Mouse (Mus musculus) frontal cortex, postnatal 25 days (tissue): ENCODE data around the gene Zfand2a.

Experiments
- DNase-seq, 2 experiments: peaks; one replicate each; pipeline ENCODE4 v3.0.0; 2022; ENCODE audit warnings: low spot score in 2 of 2

The Zfand2a gene

DNA sequence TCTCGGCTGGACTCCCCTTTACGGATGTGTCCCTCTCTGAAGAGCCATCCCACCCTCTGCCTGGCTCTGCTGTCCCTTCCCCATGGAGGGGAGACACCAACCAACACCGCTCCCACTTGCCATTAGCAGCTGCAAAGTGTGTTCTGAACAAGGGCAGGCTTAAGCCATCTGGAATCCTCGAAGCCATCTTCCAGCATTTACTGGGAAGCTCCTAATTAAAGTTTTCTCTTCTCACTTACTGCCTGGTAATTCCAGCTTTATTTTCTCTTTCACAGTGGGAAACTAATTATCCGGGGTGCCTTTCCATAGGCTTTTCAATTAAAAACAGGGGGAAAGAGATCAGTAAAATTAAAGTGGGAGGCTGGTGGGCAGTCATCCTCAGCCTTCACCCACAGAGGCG is 52.0 kb downstream of the Zfand2a start:
- DNase-seq, result no peak

DNA sequence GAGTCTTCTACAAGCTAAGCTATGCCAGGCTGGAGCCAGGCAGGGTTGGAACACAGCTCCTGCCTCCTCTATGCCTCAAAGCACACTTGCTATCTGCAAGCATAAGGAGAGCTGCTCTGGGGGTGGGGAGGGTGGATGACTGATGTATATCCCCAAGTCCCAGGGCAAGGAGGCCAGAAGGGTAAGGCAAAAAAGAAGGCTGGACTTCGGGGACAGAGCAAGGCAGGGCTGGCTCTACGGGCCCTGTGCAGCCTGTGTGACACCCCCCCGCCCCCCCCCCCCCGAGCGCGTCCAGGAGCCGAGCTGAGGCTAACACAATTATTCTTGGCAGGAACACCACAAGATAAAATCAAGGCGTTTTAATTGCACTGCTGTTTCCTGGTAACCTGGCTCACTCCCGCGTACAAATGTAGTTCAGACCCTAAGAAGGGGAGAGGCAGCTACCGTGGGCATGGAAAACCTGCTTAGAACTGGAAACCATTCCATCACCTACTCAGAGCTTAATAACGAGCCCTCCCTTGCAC is 54.5 kb downstream of the Zfand2a start:
- DNase-seq, result no peak

DNA sequence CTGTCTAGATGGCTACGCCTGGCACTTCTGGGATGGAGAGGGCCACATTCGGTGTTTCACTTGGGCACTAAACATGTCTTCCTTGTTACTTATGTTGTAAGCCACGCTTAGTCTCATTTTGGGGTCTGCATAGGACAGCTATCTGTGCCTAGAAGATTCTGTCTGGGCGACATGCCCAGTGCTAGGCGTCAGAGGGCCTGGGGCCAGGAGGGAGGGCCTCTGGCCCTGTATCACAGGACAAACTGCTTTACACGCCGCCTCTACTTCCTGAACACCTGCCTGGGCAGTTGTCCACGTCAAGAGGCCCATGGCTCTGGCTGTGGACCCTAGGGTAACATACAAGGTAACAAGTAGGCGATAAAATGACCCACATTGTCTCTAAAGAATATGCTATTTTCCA is 56.4 kb downstream of the Zfand2a start:
- no peak for DNase-seq

DNA sequence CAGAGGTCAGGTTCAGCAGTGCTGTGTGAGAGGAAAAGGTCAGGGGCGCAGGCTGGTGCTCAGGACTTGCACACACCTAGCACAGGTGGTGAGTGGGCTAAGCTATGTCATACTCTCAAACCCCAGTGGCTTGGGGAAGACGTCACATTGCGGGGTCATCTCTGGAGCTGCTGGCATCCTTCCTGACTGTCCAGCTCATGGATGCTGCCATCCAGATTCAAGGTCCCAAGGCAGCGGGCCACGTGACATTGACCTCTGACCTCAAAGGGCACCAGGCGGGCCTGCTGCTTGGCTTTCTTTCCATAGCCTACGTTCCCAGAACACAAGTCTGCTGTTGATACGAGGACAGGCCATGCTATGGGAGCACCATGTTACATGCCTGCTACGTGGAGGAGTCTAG is 57.3 kb downstream of the Zfand2a start:
- DNase-seq, result no peak

DNA sequence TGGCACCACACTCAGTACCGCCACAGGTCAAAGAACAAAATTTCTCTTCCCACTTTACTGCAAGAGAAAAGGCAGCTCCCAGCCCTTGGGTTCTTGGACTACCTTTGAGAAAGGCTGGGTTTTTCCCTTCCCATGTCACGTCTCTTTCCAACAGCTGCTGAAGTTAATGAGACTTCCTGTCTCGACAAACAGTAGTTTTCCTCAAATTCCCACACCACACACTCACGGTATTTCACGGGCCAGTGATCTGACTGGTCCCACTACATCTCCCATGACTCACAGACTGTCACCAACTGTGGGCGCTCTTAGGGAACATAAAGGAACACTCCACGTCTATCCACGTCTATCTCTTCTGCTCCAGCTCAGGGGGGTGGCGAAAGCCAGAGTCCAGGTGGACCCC is 59.2 kb downstream of the Zfand2a start:
- no peak for DNase-seq

DNA sequence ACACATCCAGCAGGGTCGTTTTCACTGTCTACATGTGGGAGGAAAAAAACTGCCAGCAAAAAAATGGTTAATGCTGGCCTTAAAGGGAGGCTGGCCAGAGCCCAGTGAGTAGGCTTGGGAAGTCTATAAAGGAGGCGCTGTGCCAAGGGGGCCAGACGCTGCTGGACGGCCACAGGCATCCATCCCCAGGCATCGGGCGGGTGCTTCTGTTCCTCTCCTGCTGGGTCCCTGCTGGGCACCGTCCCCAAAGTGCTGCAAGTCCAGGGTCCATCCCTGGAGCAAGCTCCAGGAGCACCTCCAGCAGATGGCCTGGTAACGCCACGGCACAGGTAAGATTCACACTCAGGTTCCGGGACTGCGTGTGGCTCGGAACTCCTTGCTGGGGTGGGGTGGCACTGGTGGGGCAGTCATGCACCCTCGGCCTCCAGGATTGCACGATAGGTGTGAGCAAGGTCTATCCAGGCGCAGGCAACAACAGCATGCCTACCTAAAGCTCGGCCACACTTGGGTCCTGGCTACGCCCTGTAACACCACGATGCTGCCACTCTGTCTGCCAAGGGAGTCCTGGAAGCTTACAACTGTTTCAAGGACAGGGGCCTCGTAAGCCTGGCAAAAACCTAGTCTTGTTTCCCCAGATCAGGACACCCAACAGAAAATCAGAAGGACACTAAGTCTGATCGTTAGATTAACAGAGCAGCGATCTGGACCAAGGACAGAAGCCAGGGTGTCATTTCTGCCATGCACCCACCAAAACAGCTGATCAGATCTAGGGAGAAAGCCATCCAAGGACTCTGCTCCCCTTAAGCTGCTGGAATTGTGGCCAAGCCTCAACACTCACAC is 61.1 kb downstream of the Zfand2a start, which contains the start of gene Gper1:
Gper1 (plus strand) TSS at position 126 of the 840 bp plus-strand sequence.
- DNase-seq, result no peak
